Mouse (Mus musculus) liver, adult 2 months (tissue): ENCODE measurements around the gene Gm45062.

Experiments used
- CTCF ChIP-seq: fragments of 200-500 bp; IDR thresholded peaks from 2 replicates; pipeline ENCODE4 v1.5.1; 2011; ENCODE audit warnings: low read depth, low read length, control low read depth
- POLR2A ChIP-seq: fragments of 200-500 bp; IDR thresholded peaks from 2 replicates; pipeline ENCODE4 v1.6.1; 2011; ENCODE audit warnings: low read length, control low read depth; ENCODE audit not compliant: insufficient read depth; ENCODE audit errors: extremely low read depth

GRCm38 (mm10) chr6:8433179-8433578, 173.9 kb downstream of the Gm45062 start:
- TF ChIP-seq POLR2A (no peak), CTCF (no peak)
